Mouse (Mus musculus) midbrain, embryonic 14.5 days (tissue): Measurements from ENCODE around the gene Shcbp1l. TPM values are rescaled to one million over a fixed set of nuclear protein-coding genes. Genes with fewer than 3 reads are reported as not detected.

Source experiments
- ATAC-seq: fragments of 200-750 bp; cut with Nextera tagmentation; 2 replicates; pipeline ENCODE4 v1.8.0; 2017; ENCODE audit warnings: moderate number of reproducible peaks, moderate library complexity; ENCODE audit not compliant: low FRiP score, low TSS enrichment
- DNase-seq: peaks from one replicate; pipeline ENCODE4 v3.0.0-alpha.2; 2015
- H3K27ac ChIP-seq: fragments of 300-500 bp; sonication (generic); replicated peaks from 2 replicates; pipeline ENCODE4 v1.5.1; 2014; ENCODE audit warnings: mild to moderate bottlenecking, low read depth, low read length, moderate library complexity
- H3K27me3 ChIP-seq: fragments of 300-500 bp; sonication (generic); 2 replicates; pipeline ENCODE4 v1.6.1; 2014; ENCODE audit warnings: low read length, control low read depth, mixed read lengths; ENCODE audit not compliant: control insufficient read depth, insufficient read depth
- H3K36me3 ChIP-seq: fragments of 300-500 bp; sonication (generic); 2 replicates; pipeline ENCODE4 v1.6.1; 2014; ENCODE audit warnings: low read length, control low read depth; ENCODE audit not compliant: control insufficient read depth, insufficient read depth
- H3K4me1 ChIP-seq: fragments of 300-500 bp; sonication (generic); 2 replicates; pipeline ENCODE4 v1.6.1; 2014; ENCODE audit warnings: mild to moderate bottlenecking, antibody characterized with exemption, low read length, control low read depth; ENCODE audit not compliant: control insufficient read depth, insufficient read depth
- H3K4me2 ChIP-seq: fragments of 300-500 bp; sonication (generic); 2 replicates; pipeline ENCODE4 v1.6.1; 2014; ENCODE audit warnings: mild to moderate bottlenecking, low read length, moderate library complexity
- H3K4me3 ChIP-seq: fragments of 300-500 bp; sonication (generic); replicated peaks from 2 replicates; pipeline ENCODE4 v1.5.1; 2014; ENCODE audit warnings: low read depth, low read length
- H3K9ac ChIP-seq: fragments of 300-500 bp; sonication (generic); replicated peaks from 2 replicates; pipeline ENCODE4 v1.6.1; 2014; ENCODE audit warnings: mild to moderate bottlenecking, low read length, moderate library complexity
- H3K9me3 ChIP-seq: fragments of 300-500 bp; sonication (generic); 2 replicates; pipeline ENCODE4 v1.6.1; 2016; ENCODE audit warnings: low read length, control low read depth, mixed read lengths; ENCODE audit not compliant: control insufficient read depth
- WGBS: fragments of 180-500 bp; shearing (Covaris S2); extraction: QIAGEN DNeasy Blood & Tissue Kit; methylation state at CpG from one replicate; pipeline ENCODE4 v1.1.7; 2014; 5-methylcytosine and 5-hydroxymethylcytosine counted together
- polyA plus RNA-seq: library from polyadenylated mRNA; unstranded; fragments of >200 nt; fragmentation: Nextera tagmentation; extraction: Ambion mirVana; gene quantifications from 2 replicates; pipeline ENCODE4 v1.2.1, GENCODE M21; 2014

Gene Shcbp1l
- polyA plus RNA-seq, 1 experiment from 2014 or later, result 0.26 TPM

GRCm38 (mm10) chr1:153496030-153496429 is 71.1 kb downstream of the Shcbp1l start:
- no peaks in the 10 kb centered on the region for H3K9me3 ChIP-seq
- ATAC-seq (no peak), DNase-seq (no peak)
- H3K4me1 ChIP-seq, result no peaks in the 10 kb centered on the region
- H3K9ac ChIP-seq, result no peak overlapping the region
- H3K27me3 ChIP-seq, result no peaks in the 10 kb centered on the region
- no peaks in the 10 kb centered on the region for H3K36me3 ChIP-seq
- no peak overlapping the region for H3K4me2 ChIP-seq
- no peak overlapping the region for H3K27ac ChIP-seq
- WGBS, result 78% methylated on average over 3 of the region's 3 CpGs
- no peak overlapping the region for H3K4me3 ChIP-seq

GRCm38 (mm10) chr1:153500030-153500429 is 75.1 kb downstream of the Shcbp1l start:
- H3K27ac ChIP-seq, result no peak overlapping the region
- H3K4me3 ChIP-seq, result no peak overlapping the region
- WGBS, result 93% methylated on average over 9 of the region's 9 CpGs
- no peaks in the 10 kb centered on the region for H3K36me3 ChIP-seq
- no peak overlapping the region for H3K9ac ChIP-seq
- H3K27me3 ChIP-seq, result no peaks in the 10 kb centered on the region
- no peaks in the 10 kb centered on the region for H3K4me1 ChIP-seq
- DNase-seq (no peak), ATAC-seq (no peak)
- H3K9me3 ChIP-seq, result no peaks in the 10 kb centered on the region
- no peak overlapping the region for H3K4me2 ChIP-seq

GRCm38 (mm10) chr1:153501644-153502321 is 76.8 kb downstream of the Shcbp1l start:
- Histone ChIP-seq H3K9ac (no peak overlapping the region), H3K4me1 (no peaks in the 10 kb centered on the region), H3K4me3 (no peak overlapping the region), H3K9me3 (no peaks in the 10 kb centered on the region), H3K27ac (no peak overlapping the region), H3K27me3 (no peaks in the 10 kb centered on the region), H3K36me3 (no peaks in the 10 kb centered on the region), H3K4me2 (no peak overlapping the region)
- WGBS, result 61% methylated on average over 5 of the region's 5 CpGs
- ATAC-seq (no peak), DNase-seq (no peak)

Other genes with a start within 250 kb of the Shcbp1l start
- 1.3 and 2.3 TPM in 2 replicates for gene Lamc2, start 238.7 kb upstream of the Shcbp1l start, polyA plus RNA-seq
- 12.4 and 23.8 TPM in 2 replicates for gene Lamc1, start 92.4 kb upstream of the Shcbp1l start, polyA plus RNA-seq
- 36.8 and 43.2 TPM in 2 replicates for gene Dhx9, start 62.5 kb downstream of the Shcbp1l start, polyA plus RNA-seq
- gene Npl, start 124.9 kb downstream of the Shcbp1l start, polyA plus RNA-seq, result 12.4 and 13.4 TPM in 2 replicates
- 30.4 and 31.6 TPM in 2 replicates for gene Rgs8, start 227.9 kb downstream of the Shcbp1l start, polyA plus RNA-seq